Mouse (Mus musculus): ENCODE measurements around the gene Calr. TPM values are rescaled to one million over a fixed set of nuclear protein-coding genes. Genes with fewer than 3 reads are reported as not detected.
A peak's percentile ranks its signal among the peaks of the same experiment; 100 is the strongest.

Calr gene
- polyA plus RNA-seq, 1 experiment from 2014 or later: 473 TPM

- H3K9me3 ChIP-seq (replicated peaks; ENCODE audit: control insufficient read depth, low read length): no peaks in the 10 kb centered on the region
- ATAC-seq (ENCODE audit: low read depth): no peak
- no peaks in the 10 kb centered on the region for H3K27me3 ChIP-seq (ENCODE audit: control insufficient read depth, insufficient read depth, low read depth, low read length)
- WGBS (ENCODE audit: insufficient replicate concordance): 61% methylated on average over 3 of the region's 3 CpGs
- H3K4me1 ChIP-seq (ENCODE audit: control insufficient read depth, low read depth, low read length): peaks cover 29% of the 10 kb centered on the region
- no peaks in the 10 kb centered on the region for H3K36me3 ChIP-seq (ENCODE audit: control insufficient read depth, insufficient read depth)
- no peak overlapping the region for H3K4me3 ChIP-seq (ENCODE audit: low read depth, low read length)
- no peak overlapping the region for H3K4me2 ChIP-seq (ENCODE audit: low read depth, low read length)
- no peak overlapping the region for H3K27ac ChIP-seq (ENCODE audit: low read length)
- H3K9ac ChIP-seq (ENCODE audit: low read depth, low read length): no peak overlapping the region
These were observed 30.7 kb upstream of the Calr start for GRCm38 (mm10) chr8:84877297-84878035.

GRCm38 (mm10) chr8:84874339-84874738, 27.6 kb upstream of the Calr start:
- H3K9ac ChIP-seq (ENCODE audit: low read depth, low read length): no peak overlapping the region
- peak; percentile 35 for ATAC-seq (ENCODE audit: low read depth)
- no peaks in the 10 kb centered on the region for H3K9me3 ChIP-seq (replicated peaks; ENCODE audit: control insufficient read depth, low read length)
- H3K36me3 ChIP-seq (ENCODE audit: control insufficient read depth, insufficient read depth): no peaks in the 10 kb centered on the region
- H3K27ac ChIP-seq (ENCODE audit: low read length): peak overlapping the region; percentile 66
- H3K4me3 ChIP-seq (ENCODE audit: low read depth, low read length): no peak overlapping the region
- H3K4me2 ChIP-seq (ENCODE audit: low read depth, low read length): no peak overlapping the region
- no peaks in the 10 kb centered on the region for H3K27me3 ChIP-seq (ENCODE audit: control insufficient read depth, insufficient read depth, low read depth, low read length)
- H3K4me1 ChIP-seq (ENCODE audit: control insufficient read depth, low read depth, low read length): peaks cover 40% of the 10 kb centered on the region
- 57% methylated on average over 3 of the region's 3 CpGs for WGBS (ENCODE audit: insufficient replicate concordance)

- Histone ChIP-seq H3K4me2 (ENCODE audit: low read depth, low read length) (peak overlapping the region; percentile 100), H3K9ac (ENCODE audit: low read depth, low read length) (peak overlapping the region; percentile 78), H3K4me1 (ENCODE audit: control insufficient read depth, low read depth, low read length) (peaks cover 34% of the 10 kb centered on the region), H3K9me3 (replicated peaks; ENCODE audit: control insufficient read depth, low read length) (no peaks in the 10 kb centered on the region), H3K27ac (ENCODE audit: low read length) (no peak overlapping the region; the same call in 1 of the 2 replicates), H3K4me3 (ENCODE audit: low read depth, low read length) (peak overlapping the region; percentile 71), H3K36me3 (ENCODE audit: control insufficient read depth, insufficient read depth) (peaks cover 9% of the 10 kb centered on the region), H3K27me3 (ENCODE audit: control insufficient read depth, insufficient read depth, low read depth, low read length) (no peaks in the 10 kb centered on the region)
- WGBS (ENCODE audit: insufficient replicate concordance): 66% methylated on average over 4 of the region's 4 CpGs
- no peak for ATAC-seq (ENCODE audit: low read depth)
These were observed 26.3 kb upstream of the Calr start for GRCm38 (mm10) chr8:84873016-84873415.

- Histone ChIP-seq H3K9me3 (replicated peaks; ENCODE audit: control insufficient read depth, low read length) (no peaks in the 10 kb centered on the region), H3K4me2 (ENCODE audit: low read depth, low read length) (peak overlapping the region; percentile 100), H3K4me1 (ENCODE audit: control insufficient read depth, low read depth, low read length) (peaks cover 34% of the 10 kb centered on the region), H3K9ac (ENCODE audit: low read depth, low read length) (peak overlapping the region; percentile 78), H3K27ac (ENCODE audit: low read length) (peak overlapping the region; percentile 92), H3K4me3 (ENCODE audit: low read depth, low read length) (peak overlapping the region; percentile 71), H3K36me3 (ENCODE audit: control insufficient read depth, insufficient read depth) (peaks cover 15% of the 10 kb centered on the region), H3K27me3 (ENCODE audit: control insufficient read depth, insufficient read depth, low read depth, low read length) (no peaks in the 10 kb centered on the region)
- WGBS (ENCODE audit: insufficient replicate concordance): 2% methylated on average over 54 of the region's 54 CpGs
- ATAC-seq (ENCODE audit: low read depth): peak; percentile 58
These were observed 25.7 kb upstream of the Calr start for GRCm38 (mm10) chr8:84872309-84872965.

- Histone ChIP-seq H3K9ac (ENCODE audit: low read depth, low read length) (peak within 1 kb of the TSS; percentile 78), H3K9me3 (replicated peaks; ENCODE audit: control insufficient read depth, low read length) (no peaks in the 10 kb centered on the region), H3K27ac (ENCODE audit: low read length) (peak within 1 kb of the TSS; percentile 92), H3K4me1 (ENCODE audit: control insufficient read depth, low read depth, low read length) (peaks cover 34% of the 10 kb centered on the region), H3K4me3 (ENCODE audit: low read depth, low read length) (peak within 1 kb of the TSS; percentile 71), H3K27me3 (ENCODE audit: control insufficient read depth, insufficient read depth, low read depth, low read length) (no peaks in the 10 kb centered on the region), H3K4me2 (ENCODE audit: low read depth, low read length) (peak within 1 kb of the TSS; percentile 100), H3K36me3 (ENCODE audit: control insufficient read depth, insufficient read depth) (peaks cover 22% of the 10 kb centered on the region)
- ATAC-seq (ENCODE audit: low read depth): peak; percentile 77
- 7% methylated on average over 42 of the region's 46 CpGs for WGBS (ENCODE audit: insufficient replicate concordance)
These were observed 24.9 kb upstream of the Calr start, which contains the start of gene Syce2 for GRCm38 (mm10) chr8:84871376-84872308. Gene Syce2 (plus strand): TSS chr8:84872111.

- ATAC-seq (ENCODE audit: low read depth): peak; percentile 95
- under 1% methylated on average over 39 of the region's 39 CpGs for WGBS (ENCODE audit: insufficient replicate concordance)
- peak within 1 kb of the TSS; percentile 94 for H3K9ac ChIP-seq (ENCODE audit: low read depth, low read length)
- peak within 1 kb of the TSS; percentile 90 for H3K27ac ChIP-seq (ENCODE audit: low read length)
- peaks cover 23% of the 10 kb centered on the region for H3K4me1 ChIP-seq (ENCODE audit: control insufficient read depth, low read depth, low read length)
- H3K9me3 ChIP-seq (replicated peaks; ENCODE audit: control insufficient read depth, low read length): no peaks in the 10 kb centered on the region
- peaks cover 20% of the 10 kb centered on the region for H3K36me3 ChIP-seq (ENCODE audit: control insufficient read depth, insufficient read depth)
- no peaks in the 10 kb centered on the region for H3K27me3 ChIP-seq (ENCODE audit: control insufficient read depth, insufficient read depth, low read depth, low read length)
- peak within 1 kb of the TSS; percentile 97 for H3K4me3 ChIP-seq (ENCODE audit: low read depth, low read length)
- peak within 1 kb of the TSS; percentile 87 for H3K4me2 ChIP-seq (ENCODE audit: low read depth, low read length)
These were observed 10.2 kb upstream of the Calr start, which contains the start of gene Farsa for GRCm38 (mm10) chr8:84856864-84857441. Gene Farsa (plus strand): TSS chr8:84856989.

- no peaks in the 10 kb centered on the region for H3K9me3 ChIP-seq (replicated peaks; ENCODE audit: control insufficient read depth, low read length)
- H3K27ac ChIP-seq (ENCODE audit: low read length): peak overlapping the region; percentile 90; the same call in 1 of the 2 replicates
- no peak overlapping the region for H3K9ac ChIP-seq (ENCODE audit: low read depth, low read length)
- H3K36me3 ChIP-seq (ENCODE audit: control insufficient read depth, insufficient read depth): peaks cover 17% of the 10 kb centered on the region
- no peaks in the 10 kb centered on the region for H3K27me3 ChIP-seq (ENCODE audit: control insufficient read depth, insufficient read depth, low read depth, low read length)
- WGBS (ENCODE audit: insufficient replicate concordance): 92% methylated on average over 3 of the region's 3 CpGs
- peaks cover 23% of the 10 kb centered on the region for H3K4me1 ChIP-seq (ENCODE audit: control insufficient read depth, low read depth, low read length)
- peak overlapping the region; percentile 87 for H3K4me2 ChIP-seq (ENCODE audit: low read depth, low read length)
- ATAC-seq (ENCODE audit: low read depth): no peak
- peak overlapping the region; percentile 97 for H3K4me3 ChIP-seq (ENCODE audit: low read depth, low read length)
These were observed 9.7 kb upstream of the Calr start for GRCm38 (mm10) chr8:84856434-84856833.

- 10% methylated on average over 6 of the region's 6 CpGs for WGBS (ENCODE audit: insufficient replicate concordance)
- H3K9me3 ChIP-seq (replicated peaks; ENCODE audit: control insufficient read depth, low read length): no peaks in the 10 kb centered on the region
- H3K36me3 ChIP-seq (ENCODE audit: control insufficient read depth, insufficient read depth): peaks cover 25% of the 10 kb centered on the region
- no peaks in the 10 kb centered on the region for H3K27me3 ChIP-seq (ENCODE audit: control insufficient read depth, insufficient read depth, low read depth, low read length)
- peak overlapping the region; percentile 90 for H3K27ac ChIP-seq (ENCODE audit: low read length)
- H3K9ac ChIP-seq (ENCODE audit: low read depth, low read length): peak overlapping the region; percentile 75
- peaks cover 37% of the 10 kb centered on the region for H3K4me1 ChIP-seq (ENCODE audit: control insufficient read depth, low read depth, low read length)
- no peak for ATAC-seq (ENCODE audit: low read depth)
- peak overlapping the region; percentile 68 for H3K4me2 ChIP-seq (ENCODE audit: low read depth, low read length)
- H3K4me3 ChIP-seq (ENCODE audit: low read depth, low read length): peak overlapping the region; percentile 98
These were observed 1.1 kb upstream of the Calr start for GRCm38 (mm10) chr8:84847684-84848435.
